Mouse (Mus musculus) heart, embryonic 12.5 days (tissue): ENCODE measurements around the gene Anapc15. TPM values are rescaled to one million over a fixed set of nuclear protein-coding genes. Genes with fewer than 3 reads are reported as not detected.
A peak's percentile ranks its signal among the peaks of the same experiment; 100 is the strongest.
"Not testable (repeated sequence)": the region's sequence is repeated elsewhere in the genome, so short reads cannot be mapped to it uniquely, and the experiment has no call there.

Experiments used
- ATAC-seq: fragments of 200-750 bp; cut with Nextera tagmentation; 2 replicates; pipeline ENCODE4 v1.8.0; 2017; ENCODE audit warnings: moderate TSS enrichment, moderate library complexity; ENCODE audit not compliant: insufficient number of reproducible peaks, low FRiP score
- H3K27ac ChIP-seq: fragments of 300-500 bp; sonication (generic); 2 replicates; pipeline ENCODE4 v1.5.1; 2016; ENCODE audit warnings: mild to moderate bottlenecking, moderate library complexity; ENCODE audit not compliant: poor library complexity, severe bottlenecking
- H3K27me3 ChIP-seq: fragments of 300-500 bp; sonication (generic); replicated peaks from 2 replicates; pipeline ENCODE4 v1.6.1; 2016; ENCODE audit warnings: mild to moderate bottlenecking, moderate library complexity
- H3K36me3 ChIP-seq: fragments of 300-500 bp; sonication (generic); 2 replicates; pipeline ENCODE4 v1.6.1; 2016; ENCODE audit warnings: mild to moderate bottlenecking, moderate library complexity
- H3K4me1 ChIP-seq: fragments of 300-500 bp; sonication (generic); replicated peaks from 2 replicates; pipeline ENCODE4 v1.6.1; 2016; ENCODE audit warnings: mild to moderate bottlenecking
- H3K4me2 ChIP-seq: fragments of 300-500 bp; sonication (generic); 2 replicates; pipeline ENCODE4 v1.6.1; 2016; ENCODE audit warnings: mild to moderate bottlenecking, moderate library complexity
- H3K4me3 ChIP-seq: fragments of 300-500 bp; sonication (generic); 2 replicates; pipeline ENCODE4 v1.5.1; 2016; ENCODE audit warnings: mild to moderate bottlenecking
- H3K9ac ChIP-seq: fragments of 300-500 bp; sonication (generic); 2 replicates; pipeline ENCODE4 v1.6.1; 2016; ENCODE audit warnings: mild to moderate bottlenecking, moderate library complexity
- H3K9me3 ChIP-seq: fragments of 300-500 bp; sonication (generic); replicated peaks from 2 replicates; pipeline ENCODE4 v1.6.1; 2016; ENCODE audit warnings: mild to moderate bottlenecking, moderate library complexity
- WGBS: fragments of 180-500 bp; shearing (Covaris S2); methylation state at CpG from one replicate; pipeline ENCODE4 v1.1.7; 2016; 5-methylcytosine and 5-hydroxymethylcytosine counted together
- microRNA-seq: library from miRNA; unstranded; fragments of <30 nt; microRNA quantifications from one replicate; pipeline ENCODE4, GENCODE M21; 2017
- polyA plus RNA-seq: library from polyadenylated mRNA; unstranded; fragments of >200 nt; fragmentation: Nextera tagmentation; extraction: Ambion mirVana; gene quantifications from 2 replicates; pipeline ENCODE4 v1.2.1, GENCODE M21; 2016

Gene Anapc15
- polyA plus RNA-seq, 1 experiment from 2014 or later, result 58.0 TPM

- WGBS, result 4% methylated on average over 15 of the region's 15 CpGs
- peak overlapping the region; percentile 87 for H3K4me3 ChIP-seq
- peaks cover 20% of the 10 kb centered on the region for H3K4me1 ChIP-seq
- peak overlapping the region; percentile 80 for H3K4me2 ChIP-seq
- peak overlapping the region; percentile 73 for H3K9ac ChIP-seq
- no peaks in the 10 kb centered on the region for H3K36me3 ChIP-seq
- no peaks in the 10 kb centered on the region for H3K9me3 ChIP-seq
- ATAC-seq, result 0 out of 2 replicates have a peak, but pooled peaks have one; percentile 47
- no peaks in the 10 kb centered on the region for H3K27me3 ChIP-seq
- peak overlapping the region; percentile 63 for H3K27ac ChIP-seq
Observed at GRCm38 (mm10) chr7:101933300-101933699, 69.8 kb downstream of the Anapc15 start.

GRCm38 (mm10) chr7:101933751-101934240, 70.3 kb downstream of the Anapc15 start, which contains the start of the genes Lrrc51 and Numa1:
Gene Lrrc51 (minus strand): TSS chr7:101933895.
Gene Numa1 (plus strand): TSS chr7:101934111.
- Histone ChIP-seq H3K9me3 (no peaks in the 10 kb centered on the region), H3K27ac (peak within 1 kb of the TSS; percentile 73), H3K27me3 (no peaks in the 10 kb centered on the region), H3K4me2 (peak within 1 kb of the TSS; percentile 80), H3K4me1 (peaks cover 20% of the 10 kb centered on the region), H3K4me3 (peak within 1 kb of the TSS; percentile 87), H3K9ac (peak within 1 kb of the TSS; percentile 91), H3K36me3 (0 out of 2 replicates have a peak, but pooled peaks cover 2% of the 10 kb centered on the region)
- ATAC-seq, result peak; percentile 98
- under 1% methylated on average over 40 of the region's 40 CpGs for WGBS

- Histone ChIP-seq H3K4me3 (no peak overlapping the region), H3K9ac (no peak overlapping the region), H3K4me2 (no peak overlapping the region), H3K4me1 (peaks cover 20% of the 10 kb centered on the region), H3K36me3 (0 out of 2 replicates have a peak, but pooled peaks cover 3% of the 10 kb centered on the region), H3K27ac (no peak overlapping the region), H3K27me3 (no peaks in the 10 kb centered on the region), H3K9me3 (no peaks in the 10 kb centered on the region)
- 87% methylated on average over 4 of the region's 4 CpGs for WGBS
- no peak for ATAC-seq
Observed at GRCm38 (mm10) chr7:101935957-101936356, 72.4 kb downstream of the Anapc15 start.

- Histone ChIP-seq H3K4me1 (peaks cover 20% of the 10 kb centered on the region), H3K27me3 (no peaks in the 10 kb centered on the region), H3K9ac (no peak overlapping the region), H3K4me2 (no peak overlapping the region), H3K4me3 (no peak overlapping the region), H3K9me3 (no peaks in the 10 kb centered on the region), H3K36me3 (0 out of 2 replicates have a peak, but pooled peaks cover 3% of the 10 kb centered on the region), H3K27ac (no peak overlapping the region)
- ATAC-seq, result no peak
- WGBS, result 88% methylated on average over 4 of the region's 4 CpGs
Observed at GRCm38 (mm10) chr7:101936996-101937395, 73.5 kb downstream of the Anapc15 start.

- 95% methylated on average over 4 of the region's 4 CpGs for WGBS
- H3K9ac ChIP-seq, result no peak overlapping the region
- H3K27me3 ChIP-seq, result no peaks in the 10 kb centered on the region
- no peak overlapping the region for H3K4me3 ChIP-seq
- no peak overlapping the region for H3K4me2 ChIP-seq
- peaks cover 18% of the 10 kb centered on the region for H3K4me1 ChIP-seq
- 0 out of 2 replicates have a peak, but pooled peaks cover 3% of the 10 kb centered on the region for H3K36me3 ChIP-seq
- no peak for ATAC-seq
- no peak overlapping the region for H3K27ac ChIP-seq
- H3K9me3 ChIP-seq, result no peaks in the 10 kb centered on the region
Observed at GRCm38 (mm10) chr7:101937569-101937968, 74.1 kb downstream of the Anapc15 start.

- ATAC-seq, result no peak
- Histone ChIP-seq H3K36me3 (0 out of 2 replicates have a peak, but pooled peaks cover 3% of the 10 kb centered on the region), H3K4me1 (peaks cover 15% of the 10 kb centered on the region), H3K9me3 (no peaks in the 10 kb centered on the region), H3K27me3 (no peaks in the 10 kb centered on the region), H3K9ac (no peak overlapping the region), H3K4me3 (no peak overlapping the region), H3K4me2 (no peak overlapping the region), H3K27ac (no peak overlapping the region)
- WGBS, result 89% methylated on average over 2 of the region's 2 CpGs
Observed at GRCm38 (mm10) chr7:101938348-101938747, 74.8 kb downstream of the Anapc15 start.

GRCm38 (mm10) chr7:101939758-101940157, 76.2 kb downstream of the Anapc15 start:
- H3K36me3 ChIP-seq, result 0 out of 2 replicates have a peak, but pooled peaks cover 3% of the 10 kb centered on the region
- H3K4me1 ChIP-seq, result peaks cover 11% of the 10 kb centered on the region
- no peak overlapping the region for H3K27ac ChIP-seq
- H3K4me3 ChIP-seq, result no peak overlapping the region
- no peak for ATAC-seq
- no peak overlapping the region for H3K9ac ChIP-seq
- no peak overlapping the region for H3K4me2 ChIP-seq
- no peaks in the 10 kb centered on the region for H3K9me3 ChIP-seq
- no peaks in the 10 kb centered on the region for H3K27me3 ChIP-seq
- WGBS, result 92% methylated on average over 4 of the region's 4 CpGs

GRCm38 (mm10) chr7:101949008-101949407, 85.5 kb downstream of the Anapc15 start:
- not testable (repeated sequence) for H3K4me3 ChIP-seq, H3K4me2 ChIP-seq, H3K27ac ChIP-seq, H3K9ac ChIP-seq, H3K27me3 ChIP-seq, H3K36me3 ChIP-seq, H3K9me3 ChIP-seq, H3K4me1 ChIP-seq, ATAC-seq
- WGBS, result 91% methylated on average over 5 of the region's 5 CpGs

Small RNAs within 50 kb of the gene (microRNA-seq; reads per million reads assigned to microRNA genes)
- gene Gm22655, result not detected

Other genes with a start within 250 kb of the Anapc15 start
- 44.8 and 47.8 TPM in 2 replicates for gene Clpb, start 200.1 kb upstream of the Anapc15 start, polyA plus RNA-seq
- 0.10 TPM in 1 of 2 replicates, not detected in the other for gene Phox2a, start 45.4 kb upstream of the Anapc15 start, polyA plus RNA-seq
- 44.8 and 56.8 TPM in 2 replicates for gene Inppl1, start 25.5 kb upstream of the Anapc15 start, polyA plus RNA-seq
- not detected in 2 replicates for gene Folr2, start 6.5 kb upstream of the Anapc15 start, polyA plus RNA-seq
- 4.1 TPM in 2 replicates for gene Folr1, start 7.1 kb downstream of the Anapc15 start, polyA plus RNA-seq
- gene Lamtor1, start 42.2 kb downstream of the Anapc15 start, polyA plus RNA-seq, result 128 and 131 TPM in 2 replicates
- gene Tomt, start 42.6 kb downstream of the Anapc15 start, polyA plus RNA-seq, result 0.42 and 0.45 TPM in 2 replicates
- 4.2 and 5.0 TPM in 2 replicates for gene Lrrc51, start 70.2 kb downstream of the Anapc15 start, polyA plus RNA-seq
- 67.8 and 70.6 TPM in 2 replicates for gene Numa1, start 70.4 kb downstream of the Anapc15 start, polyA plus RNA-seq
- 1.8 TPM in 2 replicates for gene Il18bp, start 155.0 kb downstream of the Anapc15 start, polyA plus RNA-seq
- 19.9 and 21.3 TPM in 2 replicates for gene Rnf121, start 201.8 kb downstream of the Anapc15 start, polyA plus RNA-seq
- gene Xndc1, start 201.8 kb downstream of the Anapc15 start, polyA plus RNA-seq, result 26.5 and 27.5 TPM in 2 replicates
- 0.90 and 1.5 TPM in 2 replicates for gene Xntrpc, start 202.0 kb downstream of the Anapc15 start, polyA plus RNA-seq
- gene Trpc2, start 219.4 kb downstream of the Anapc15 start, polyA plus RNA-seq, result 0.15 and 0.58 TPM in 2 replicates
- 8.0 and 9.0 TPM in 2 replicates for gene Art1, start 238.0 kb downstream of the Anapc15 start, polyA plus RNA-seq
- gene Art5, start 245.8 kb downstream of the Anapc15 start, polyA plus RNA-seq, result 1.4 and 2.3 TPM in 2 replicates